Mouse (Mus musculus): Measurements from ENCODE around the gene Tnfsf9. TPM values are rescaled to one million over a fixed set of nuclear protein-coding genes. Genes with fewer than 3 reads are reported as not detected.
"Not testable (repeated sequence)": the region's sequence is repeated elsewhere in the genome, so short reads cannot be mapped to it uniquely, and the experiment has no call there.

Tnfsf9 gene
- polyA plus RNA-seq, 1 experiment from 2014 or later, result 9.2 TPM

GRCm38 (mm10) chr17:57118524-57119349 lies 13.6 kb downstream of the Tnfsf9 start:
- Histone ChIP-seq H3K27ac (ENCODE audit: low read length) (no peak overlapping the region), H3K9me3 (replicated peaks; ENCODE audit: control insufficient read depth, low read length) (no peaks in the 10 kb centered on the region), H3K4me1 (ENCODE audit: control insufficient read depth, insufficient read depth, low read length) (0 out of 2 replicates have a peak, but pooled peaks cover 4% of the 10 kb centered on the region), H3K9ac (ENCODE audit: low read length) (no peak overlapping the region), H3K4me3 (replicated peaks; ENCODE audit: low read length) (0 out of 2 replicates have a peak overlapping the region, but pooled peaks have one; percentile 3), H3K27me3 (ENCODE audit: control insufficient read depth, insufficient read depth, low read length) (no peaks in the 10 kb centered on the region), H3K4me2 (ENCODE audit: low read depth, low read length) (peak overlapping the region; percentile 33), H3K36me3 (ENCODE audit: control insufficient read depth, insufficient read depth, low read length) (no peaks in the 10 kb centered on the region)
- WGBS, result under 1% methylated on average over 11 of the region's 11 CpGs
- peak; percentile 89 for ATAC-seq (ENCODE audit: insufficient read depth, low FRiP score)

- Histone ChIP-seq H3K9me3 (replicated peaks; ENCODE audit: control insufficient read depth, low read length) (no peaks in the 10 kb centered on the region), H3K4me3 (replicated peaks; ENCODE audit: low read length) (no peak overlapping the region), H3K27me3 (ENCODE audit: control insufficient read depth, insufficient read depth, low read length) (no peaks in the 10 kb centered on the region), H3K4me2 (ENCODE audit: low read depth, low read length) (no peak overlapping the region), H3K4me1 (ENCODE audit: control insufficient read depth, insufficient read depth, low read length) (0 out of 2 replicates have a peak, but pooled peaks cover 4% of the 10 kb centered on the region), H3K9ac (ENCODE audit: low read length) (no peak overlapping the region), H3K27ac (ENCODE audit: low read length) (no peak overlapping the region), H3K36me3 (ENCODE audit: control insufficient read depth, insufficient read depth, low read length) (no peaks in the 10 kb centered on the region)
- WGBS, result 73% methylated on average over 2 of the region's 2 CpGs
- ATAC-seq (ENCODE audit: insufficient read depth, low FRiP score), result no peak
Observed at GRCm38 (mm10) chr17:57121856-57122255, 16.7 kb downstream of the Tnfsf9 start.

GRCm38 (mm10) chr17:57123192-57124118 lies 18.3 kb downstream of the Tnfsf9 start:
- H3K4me1 ChIP-seq (ENCODE audit: control insufficient read depth, insufficient read depth, low read length), result 0 out of 2 replicates have a peak, but pooled peaks cover 4% of the 10 kb centered on the region
- no peaks in the 10 kb centered on the region for H3K27me3 ChIP-seq (ENCODE audit: control insufficient read depth, insufficient read depth, low read length)
- H3K9ac ChIP-seq (ENCODE audit: low read length), result no peak overlapping the region
- no peak for ATAC-seq (ENCODE audit: insufficient read depth, low FRiP score)
- no peak overlapping the region for H3K4me3 ChIP-seq (replicated peaks; ENCODE audit: low read length)
- H3K27ac ChIP-seq (ENCODE audit: low read length), result no peak overlapping the region
- no peak overlapping the region for H3K4me2 ChIP-seq (ENCODE audit: low read depth, low read length)
- H3K36me3 ChIP-seq (ENCODE audit: control insufficient read depth, insufficient read depth, low read length), result no peaks in the 10 kb centered on the region
- no peaks in the 10 kb centered on the region for H3K9me3 ChIP-seq (replicated peaks; ENCODE audit: control insufficient read depth, low read length)
- 87% methylated on average over 11 of the region's 11 CpGs for WGBS

- H3K4me2 ChIP-seq (ENCODE audit: low read depth, low read length), result no peak overlapping the region
- no peaks in the 10 kb centered on the region for H3K9me3 ChIP-seq (replicated peaks; ENCODE audit: control insufficient read depth, low read length)
- H3K4me1 ChIP-seq (ENCODE audit: control insufficient read depth, insufficient read depth, low read length), result no peaks in the 10 kb centered on the region
- H3K9ac ChIP-seq (ENCODE audit: low read length), result no peak overlapping the region
- no peak for ATAC-seq (ENCODE audit: insufficient read depth, low FRiP score)
- H3K27ac ChIP-seq (ENCODE audit: low read length), result no peak overlapping the region
- H3K4me3 ChIP-seq (replicated peaks; ENCODE audit: low read length), result no peak overlapping the region
- no peaks in the 10 kb centered on the region for H3K36me3 ChIP-seq (ENCODE audit: control insufficient read depth, insufficient read depth, low read length)
- no peaks in the 10 kb centered on the region for H3K27me3 ChIP-seq (ENCODE audit: control insufficient read depth, insufficient read depth, low read length)
- 67% methylated on average over 4 of the region's 4 CpGs for WGBS
Observed at GRCm38 (mm10) chr17:57124792-57125191, 19.7 kb downstream of the Tnfsf9 start.

GRCm38 (mm10) chr17:57125853-57126622 lies 20.9 kb downstream of the Tnfsf9 start:
- 60% methylated on average over 3 of the region's 3 CpGs for WGBS
- no peak for ATAC-seq (ENCODE audit: insufficient read depth, low FRiP score)
- Histone ChIP-seq H3K4me2 (ENCODE audit: low read depth, low read length) (no peak overlapping the region), H3K27me3 (ENCODE audit: control insufficient read depth, insufficient read depth, low read length) (no peaks in the 10 kb centered on the region), H3K36me3 (ENCODE audit: control insufficient read depth, insufficient read depth, low read length) (no peaks in the 10 kb centered on the region), H3K4me1 (ENCODE audit: control insufficient read depth, insufficient read depth, low read length) (no peaks in the 10 kb centered on the region), H3K9me3 (replicated peaks; ENCODE audit: control insufficient read depth, low read length) (no peaks in the 10 kb centered on the region), H3K27ac (ENCODE audit: low read length) (no peak overlapping the region), H3K4me3 (replicated peaks; ENCODE audit: low read length) (no peak overlapping the region), H3K9ac (ENCODE audit: low read length) (no peak overlapping the region)

GRCm38 (mm10) chr17:57131793-57132192 lies 26.7 kb downstream of the Tnfsf9 start:
- H3K4me2 ChIP-seq (ENCODE audit: low read depth, low read length), result no peak overlapping the region
- no peak overlapping the region for H3K27ac ChIP-seq (ENCODE audit: low read length)
- H3K4me1 ChIP-seq (ENCODE audit: control insufficient read depth, insufficient read depth, low read length), result no peaks in the 10 kb centered on the region
- WGBS, result 80% methylated on average over 1 of the region's 1 CpGs
- no peak overlapping the region for H3K4me3 ChIP-seq (replicated peaks; ENCODE audit: low read length)
- H3K9me3 ChIP-seq (replicated peaks; ENCODE audit: control insufficient read depth, low read length), result no peaks in the 10 kb centered on the region
- no peak overlapping the region for H3K9ac ChIP-seq (ENCODE audit: low read length)
- no peak for ATAC-seq (ENCODE audit: insufficient read depth, low FRiP score)
- H3K36me3 ChIP-seq (ENCODE audit: control insufficient read depth, insufficient read depth, low read length), result no peaks in the 10 kb centered on the region
- no peaks in the 10 kb centered on the region for H3K27me3 ChIP-seq (ENCODE audit: control insufficient read depth, insufficient read depth, low read length)

- not testable (repeated sequence) for H3K36me3 ChIP-seq (ENCODE audit: control insufficient read depth, insufficient read depth, low read length); ATAC-seq (ENCODE audit: insufficient read depth, low FRiP score); H3K9ac ChIP-seq (ENCODE audit: low read length); H3K27me3 ChIP-seq (ENCODE audit: control insufficient read depth, insufficient read depth, low read length); H3K9me3 ChIP-seq (replicated peaks; ENCODE audit: control insufficient read depth, low read length); H3K27ac ChIP-seq (ENCODE audit: low read length); H3K4me1 ChIP-seq (ENCODE audit: control insufficient read depth, insufficient read depth, low read length); H3K4me2 ChIP-seq (ENCODE audit: low read depth, low read length); H3K4me3 ChIP-seq (replicated peaks; ENCODE audit: low read length)
- WGBS, result 15% methylated on average over 3 of the region's 3 CpGs
Observed at GRCm38 (mm10) chr17:57134021-57134420, 28.9 kb downstream of the Tnfsf9 start.

- no peak for ATAC-seq (ENCODE audit: insufficient read depth, low FRiP score)
- H3K4me3 ChIP-seq (replicated peaks; ENCODE audit: low read length), result no peak overlapping the region
- WGBS, result 72% methylated on average over 2 of the region's 2 CpGs
- no peaks in the 10 kb centered on the region for H3K9me3 ChIP-seq (replicated peaks; ENCODE audit: control insufficient read depth, low read length)
- H3K4me2 ChIP-seq (ENCODE audit: low read depth, low read length), result no peak overlapping the region
- no peaks in the 10 kb centered on the region for H3K27me3 ChIP-seq (ENCODE audit: control insufficient read depth, insufficient read depth, low read length)
- no peak overlapping the region for H3K9ac ChIP-seq (ENCODE audit: low read length)
- no peaks in the 10 kb centered on the region for H3K36me3 ChIP-seq (ENCODE audit: control insufficient read depth, insufficient read depth, low read length)
- H3K4me1 ChIP-seq (ENCODE audit: control insufficient read depth, insufficient read depth, low read length), result no peaks in the 10 kb centered on the region
- H3K27ac ChIP-seq (ENCODE audit: low read length), result no peak overlapping the region
Observed at GRCm38 (mm10) chr17:57134693-57135092, 29.6 kb downstream of the Tnfsf9 start.
